Mouse (Mus musculus) MEL (cell line): ENCODE data around the gene Kcnq4. TPM values are rescaled to one million over a fixed set of nuclear protein-coding genes. Genes with fewer than 3 reads are reported as not detected.

Experiments used
- DNase-seq: peaks from one replicate; pipeline ENCODE4 v3.0.0; 2011; ENCODE audit warnings: low read depth, low spot score
- H3K27ac ChIP-seq: 2 replicates; pipeline ENCODE4 v1.5.1; 2012; ENCODE audit warnings: low read depth, mild to moderate bottlenecking, control low read depth, low read length, moderate library complexity; ENCODE audit not compliant: control insufficient read depth
- H3K27me3 ChIP-seq, 2 experiments: fragments of 150-350 bp in 1 of 2; sonication (generic) in 1 of 2; 2 replicates each; pipeline ENCODE4 v1.6.1; 2012; ENCODE audit warnings: low read length in 2 of 2, mild to moderate bottlenecking in 2 of 2, improper control_type of control experiment in 1 of 2, moderate library complexity in 1 of 2; ENCODE audit not compliant: insufficient read depth in 2 of 2, control insufficient read depth in 1 of 2
- H3K36me3 ChIP-seq, 2 experiments: 2 replicates each; pipeline ENCODE4 v1.6.1; 2012 to 2014; ENCODE audit warnings: low read length in 2 of 2, improper control_type of control experiment in 1 of 2, inconsistent platforms in 1 of 2, mild to moderate bottlenecking in 1 of 2; ENCODE audit not compliant: insufficient read depth in 2 of 2, control insufficient read depth in 1 of 2
- H3K4me1 ChIP-seq, 2 experiments: fragments of 150-350 bp in 1 of 2; sonication (generic) in 1 of 2; 2 replicates each; pipeline ENCODE4 v1.6.1; 2012; ENCODE audit warnings: low read length in 2 of 2, improper control_type of control experiment in 1 of 2, mild to moderate bottlenecking in 1 of 2; ENCODE audit not compliant: insufficient read depth in 2 of 2, control insufficient read depth in 1 of 2
- H3K4me3 ChIP-seq, 2 experiments: fragments of 150-350 bp in 1 of 2; sonication (generic) in 1 of 2; 2 replicates each; pipeline ENCODE4 v1.5.1; 2012; ENCODE audit warnings: low read depth in 2 of 2, low read length in 2 of 2, mild to moderate bottlenecking in 2 of 2, moderate library complexity in 2 of 2, control low read depth in 1 of 2, improper control_type of control experiment in 1 of 2; ENCODE audit not compliant: control insufficient read depth in 1 of 2, insufficient read depth in 1 of 2
- H3K79me2 ChIP-seq: 2 replicates; pipeline ENCODE4 v1.6.1; 2012; ENCODE audit warnings: mild to moderate bottlenecking, low read length, moderate library complexity; ENCODE audit not compliant: control insufficient read depth, poor library complexity, insufficient read depth
- H3K9ac ChIP-seq: 2 replicates; pipeline ENCODE4 v1.6.1; 2012; ENCODE audit warnings: low read depth, mild to moderate bottlenecking, control low read depth, low read length, moderate library complexity; ENCODE audit not compliant: control insufficient read depth, poor library complexity, severe bottlenecking
- H3K9me3 ChIP-seq: fragments of 150-350 bp; sonication (generic); replicated peaks from 2 replicates; pipeline ENCODE4 v1.6.1; 2012; ENCODE audit warnings: mild to moderate bottlenecking, low read length, improper control_type of control experiment, moderate library complexity; ENCODE audit not compliant: insufficient read depth
- BHLHE40 ChIP-seq: IDR thresholded peaks from 2 replicates; pipeline ENCODE4 v1.6.1; 2012; ENCODE audit warnings: low read depth, mild to moderate bottlenecking, inconsistent platforms, low read length, improper control_type of control experiment, borderline replicate concordance
- CHD1 ChIP-seq: IDR thresholded peaks from 2 replicates; pipeline ENCODE4 v1.6.1; 2012; ENCODE audit warnings: low read depth, mild to moderate bottlenecking, inconsistent platforms, low read length, improper control_type of control experiment
- CHD2 ChIP-seq: IDR thresholded peaks from 2 replicates; pipeline ENCODE4 v1.6.1; 2011; ENCODE audit warnings: low read length, improper control_type of control experiment
- E2F4 ChIP-seq: IDR thresholded peaks from 2 replicates; pipeline ENCODE4 v1.6.1; 2011; ENCODE audit warnings: low read depth, low read length, improper control_type of control experiment, borderline replicate concordance
- ELF1 ChIP-seq: IDR thresholded peaks from 2 replicates; pipeline ENCODE4 v1.6.1; 2014; ENCODE audit warnings: low read depth, mild to moderate bottlenecking, inconsistent platforms, low read length, improper control_type of control experiment, moderate library complexity
- HCFC1 ChIP-seq: IDR thresholded peaks from 2 replicates; pipeline ENCODE4 v1.6.1; 2012; ENCODE audit warnings: low read depth, mild to moderate bottlenecking, inconsistent platforms, low read length, improper control_type of control experiment, moderate library complexity
- JUND ChIP-seq: IDR thresholded peaks from 2 replicates; pipeline ENCODE4 v1.6.1; 2011; ENCODE audit warnings: low read depth, mild to moderate bottlenecking, improper control_type of control experiment, low read length
- MAFK ChIP-seq: IDR thresholded peaks from 2 replicates; pipeline ENCODE4 v1.6.1; 2011; ENCODE audit warnings: low read depth, mild to moderate bottlenecking, low read length, improper control_type of control experiment, borderline replicate concordance
- MAZ ChIP-seq: IDR thresholded peaks from 2 replicates; pipeline ENCODE4 v1.6.1; 2012; ENCODE audit warnings: low read depth, mild to moderate bottlenecking, inconsistent platforms, low read length, improper control_type of control experiment
- MEF2A ChIP-seq: IDR thresholded peaks from 2 replicates; pipeline ENCODE4 v1.6.1; 2014; ENCODE audit warnings: low read depth, mild to moderate bottlenecking, inconsistent platforms, low read length, improper control_type of control experiment; ENCODE audit not compliant: poor library complexity, insufficient replicate concordance, severe bottlenecking; ENCODE audit errors: extremely low read depth
- MYB ChIP-seq: IDR thresholded peaks from 2 replicates; pipeline ENCODE4 v1.6.1; 2011; ENCODE audit warnings: mild to moderate bottlenecking, low read depth, low read length, improper control_type of control experiment
- MYC ChIP-seq: IDR thresholded peaks from 2 replicates; pipeline ENCODE4 v1.6.1; 2011; ENCODE audit warnings: low read depth, mild to moderate bottlenecking, low read length, improper control_type of control experiment, moderate library complexity
- NELFE ChIP-seq: IDR thresholded peaks from 2 replicates; pipeline ENCODE4 v1.6.1; 2011; ENCODE audit warnings: low read depth, low read length, improper control_type of control experiment
- NRF1 ChIP-seq: IDR thresholded peaks from 2 replicates; pipeline ENCODE4 v1.6.1; 2014; ENCODE audit warnings: low read depth, mild to moderate bottlenecking, inconsistent platforms, low read length, improper control_type of control experiment, moderate library complexity; ENCODE audit not compliant: poor library complexity, insufficient read depth, severe bottlenecking
- POLR2A ChIP-seq, 2 experiments: IDR thresholded peaks; 2 replicates each; pipeline ENCODE4 v1.6.1; 2011 to 2012; ENCODE audit warnings: low read length in 2 of 2, mild to moderate bottlenecking in 2 of 2, control low read depth in 1 of 2, improper control_type of control experiment in 1 of 2, low read depth in 1 of 2, moderate library complexity in 1 of 2; ENCODE audit not compliant: control insufficient read depth in 1 of 2, insufficient read depth in 1 of 2, poor library complexity in 1 of 2
- RAD21 ChIP-seq: IDR thresholded peaks from 2 replicates; pipeline ENCODE4 v1.6.1; 2011; ENCODE audit warnings: mild to moderate bottlenecking, low read depth, low read length, improper control_type of control experiment
- TAL1 ChIP-seq: IDR thresholded peaks from 2 replicates; pipeline ENCODE4 v1.6.1; 2012; ENCODE audit warnings: mild to moderate bottlenecking, inconsistent platforms, low read length, moderate library complexity, mixed read lengths
- TCF12 ChIP-seq: IDR thresholded peaks from 2 replicates; pipeline ENCODE4 v1.6.1; 2014; ENCODE audit warnings: low read depth, mild to moderate bottlenecking, inconsistent platforms, low read length, improper control_type of control experiment, moderate library complexity
- USF1 ChIP-seq: IDR thresholded peaks from 2 replicates; pipeline ENCODE4 v1.6.1; 2014; ENCODE audit warnings: low read depth, mild to moderate bottlenecking, inconsistent platforms, low read length, improper control_type of control experiment, moderate library complexity
- USF2 ChIP-seq, 2 experiments: IDR thresholded peaks; 2 replicates each; pipeline ENCODE4 v1.6.1; 2011 to 2012; ENCODE audit warnings: improper control_type of control experiment in 2 of 2, low read length in 2 of 2, borderline replicate concordance in 1 of 2, inconsistent platforms in 1 of 2, low read depth in 1 of 2, mild to moderate bottlenecking in 1 of 2; ENCODE audit not compliant: insufficient read depth in 1 of 2
- ZC3H11A ChIP-seq: IDR thresholded peaks from 2 replicates; pipeline ENCODE4 v1.6.1; 2012; ENCODE audit warnings: low read depth, mild to moderate bottlenecking, inconsistent platforms, low read length, improper control_type of control experiment
- ZNF384 ChIP-seq: IDR thresholded peaks from 2 replicates; pipeline ENCODE4 v1.6.1; 2012; ENCODE audit warnings: low read depth, mild to moderate bottlenecking, inconsistent platforms, low read length, improper control_type of control experiment
- polyA plus RNA-seq, 2 experiments: library from polyadenylated mRNA; stranded (reverse) in 1 of 2; unstranded in 1 of 2; fragments of >175 nt in 1 of 2; fragments of >200 nt in 1 of 2; gene quantifications; 2 replicates each; pipeline versions ENCODE4 v1.2.1 to v1.2.4; 2012; ENCODE audit warnings: low replicate concordance in 2 of 2, low read depth in 1 of 2; ENCODE audit not compliant: insufficient read length in 2 of 2, insufficient read depth in 1 of 2, missing spikeins in 1 of 2
- total RNA-seq: library from RNA; depleted of rRNA; stranded (reverse); fragments of 300-350 nt; gene quantifications from 2 replicates; pipeline ENCODE4 v1.2.3, GENCODE M21; 2012

Gene Kcnq4
- total and polyA plus RNA-seq, 3 experiments, result 0.07 TPM; not detected in 2

GRCm38 (mm10) chr4:120660485-120660884 is 87.9 kb downstream of the Kcnq4 start:
- H3K4me3 ChIP-seq, result no peak overlapping the region
- peaks cover 0 to 12% of the 10 kb centered on the region in 2 experiments; a peak in 2 of 4 replicates for H3K36me3 ChIP-seq
- no peaks in the 10 kb centered on the region for H3K27me3 ChIP-seq
- DNase-seq, result no peak
- no peaks in the 10 kb centered on the region for H3K79me2 ChIP-seq
- H3K9ac ChIP-seq, result no peak overlapping the region
- H3K9me3 ChIP-seq, result no peaks in the 10 kb centered on the region
- TF ChIP-seq TCF12, result no peak
- no peak for TF ChIP-seq MAZ
- TF ChIP-seq CHD2, result no peak
- TF ChIP-seq JUND, result no peak
- no peak for TF ChIP-seq E2F4
- no peak for TF ChIP-seq ELF1
- no peak for TF ChIP-seq ZNF384
- TF ChIP-seq BHLHE40, result no peak
- TF ChIP-seq USF1, result no peak
- TF ChIP-seq MYC, result no peak
- no peak for TF ChIP-seq USF2 (IDR thresholded peaks at IDR 0.05; ENCODE audit: borderline replicate concordance in 1 of 2, insufficient read depth in 1 of 2, low read depth in 1 of 2, low read length in 2 of 2)
- TF ChIP-seq MEF2A, result no peak
- TF ChIP-seq NRF1, result no peak
- no peak for TF ChIP-seq CHD1
- TF ChIP-seq ZC3H11A, result no peak
- TF ChIP-seq MAFK, result no peak
- no peak for TF ChIP-seq RAD21
- TF ChIP-seq TAL1, result no peak
- TF ChIP-seq, all 39 proteins: peak for 0
- no peak overlapping the region for H3K27ac ChIP-seq
- peaks cover 8 to 17% of the 10 kb centered on the region in 2 experiments for H3K4me1 ChIP-seq

GRCm38 (mm10) chr4:120655898-120656297 is 92.5 kb downstream of the Kcnq4 start:
- H3K9me3 ChIP-seq, result no peaks in the 10 kb centered on the region
- no peak for TF ChIP-seq POLR2A (IDR thresholded peaks at IDR 0.05; ENCODE audit: control insufficient read depth in 1 of 2, insufficient read depth in 1 of 2, low read depth in 1 of 2, low read length in 2 of 2, poor library complexity in 1 of 2)
- TF ChIP-seq MYB, result no peak
- no peak for TF ChIP-seq HCFC1
- TF ChIP-seq USF2 (IDR thresholded peaks at IDR 0.05; ENCODE audit: borderline replicate concordance in 1 of 2, insufficient read depth in 1 of 2, low read depth in 1 of 2, low read length in 2 of 2), result no peak
- TF ChIP-seq ZC3H11A, result no peak
- TF ChIP-seq NELFE, result no peak
- no peak for TF ChIP-seq JUND
- no peak for TF ChIP-seq MAZ
- H3K27me3 ChIP-seq, result no peaks in the 10 kb centered on the region

More at GRCm38 (mm10) chr4:120655898-120656297, 92.5 kb downstream of the Kcnq4 start:
- no peak for DNase-seq
- H3K36me3 ChIP-seq, result no peaks in the 10 kb centered on the region
- H3K27ac ChIP-seq, result no peak overlapping the region
- H3K9ac ChIP-seq, result no peak overlapping the region
- H3K4me1 ChIP-seq, result peaks cover 2 to 10% of the 10 kb centered on the region in 2 experiments; a peak in 3 of 4 replicates
- H3K79me2 ChIP-seq, result no peaks in the 10 kb centered on the region
- H3K4me3 ChIP-seq, result no peak overlapping the region
